Mouse (Mus musculus): ENCODE measurements around the gene Kif16b. TPM values are rescaled to one million over a fixed set of nuclear protein-coding genes. Genes with fewer than 3 reads are reported as not detected.

Kif16b gene
- total RNA-seq (2022), result 10 to 100 TPM; 11.7 to 14.2 (median 13.6) TPM

- peak; percentile 87 for DNase-seq (ENCODE audit: low spot score in 2 of 2)
Observed at GRCm38 (mm10) chr2:142900862-142901805, at the start of gene Kif16b. TSS of gene Kif16b (minus strand) at chr2:142901531.

GRCm38 (mm10) chr2:142940899-142941642 is 39.7 kb upstream of the Kif16b start:
- no peak for DNase-seq (ENCODE audit: low spot score in 2 of 2)

- no peak for DNase-seq (ENCODE audit: low spot score in 2 of 2)
Observed at GRCm38 (mm10) chr2:142930445-142930844, 29.1 kb upstream of the Kif16b start.

GRCm38 (mm10) chr2:142929226-142930112 is 28.1 kb upstream of the Kif16b start:
- DNase-seq (ENCODE audit: low spot score in 2 of 2), result no peak

GRCm38 (mm10) chr2:142910808-142911388 is 9.6 kb upstream of the Kif16b start:
- no peak for DNase-seq (ENCODE audit: low spot score in 2 of 2)

GRCm38 (mm10) chr2:142909213-142909612 is 7.9 kb upstream of the Kif16b start:
- DNase-seq (ENCODE audit: low spot score in 2 of 2), result no peak

GRCm38 (mm10) chr2:142907056-142907455 is 5.7 kb upstream of the Kif16b start:
- DNase-seq (ENCODE audit: low spot score in 2 of 2), result no peak

- DNase-seq (ENCODE audit: low spot score in 2 of 2), result peak; percentile 90 to 93
Observed at GRCm38 (mm10) chr2:142902905-142903895, 1.9 kb upstream of the Kif16b start.

- DNase-seq (ENCODE audit: low spot score in 2 of 2), result no peak
Observed at GRCm38 (mm10) chr2:142900120-142900861, 1.0 kb downstream of the Kif16b start.

- no peak for DNase-seq (ENCODE audit: low spot score in 2 of 2)
Observed at GRCm38 (mm10) chr2:142893780-142894179, 7.6 kb downstream of the Kif16b start.

GRCm38 (mm10) chr2:142891283-142891682 is 10.0 kb downstream of the Kif16b start:
- DNase-seq (ENCODE audit: low spot score in 2 of 2), result no peak

GRCm38 (mm10) chr2:142884456-142884855 is 16.9 kb downstream of the Kif16b start:
- DNase-seq (ENCODE audit: low spot score in 2 of 2), result no peak

GRCm38 (mm10) chr2:142883625-142883994 is 17.7 kb downstream of the Kif16b start:
- no peak for DNase-seq (ENCODE audit: low spot score in 2 of 2)

- DNase-seq (ENCODE audit: low spot score in 2 of 2), result no peak
Observed at GRCm38 (mm10) chr2:142882871-142883624, 18.3 kb downstream of the Kif16b start.

- DNase-seq (ENCODE audit: low spot score in 2 of 2), result no peak
Observed at GRCm38 (mm10) chr2:142882466-142882865, 18.9 kb downstream of the Kif16b start.

- DNase-seq (ENCODE audit: low spot score in 2 of 2), result no peak
Observed at GRCm38 (mm10) chr2:142881177-142881576, 20.2 kb downstream of the Kif16b start.

GRCm38 (mm10) chr2:142879257-142879818 is 22.0 kb downstream of the Kif16b start:
- no peak for DNase-seq (ENCODE audit: low spot score in 2 of 2)

- DNase-seq (ENCODE audit: low spot score in 2 of 2), result no peak
Observed at GRCm38 (mm10) chr2:142876636-142877035, 24.7 kb downstream of the Kif16b start.

Data from layer of hippocampus, adult 8-10 months (tissue).